Mouse (Mus musculus): ENCODE measurements at regions not wholly inside any gene's neighbourhood (a gene's known extent, or its start where the extent isn't known, plus 50 kb on each side); places are given as distances from the start of the nearest gene placed in this dataset.

GRCm38 (mm10) chr8:35955506-35955905 is 189.9 kb downstream of the Gm19410 start:
- Histone ChIP-seq H3K79me2 (replicated peaks; ENCODE audit: control insufficient read depth, insufficient read depth, low read length) (no peaks in the 10 kb centered on the region), H3K9ac (ENCODE audit: low read depth, low read length) (no peak overlapping the region), H3K27ac (no peak overlapping the region), H3K27me3 (ENCODE audit: control insufficient read depth, insufficient read depth, low read length) (no peaks in the 10 kb centered on the region), H3K4me3 (no peak overlapping the region), H3K36me3 (ENCODE audit: control insufficient read depth, insufficient read depth, low read length) (no peaks in the 10 kb centered on the region), H3K4me1 (ENCODE audit: control insufficient read depth, insufficient read depth, low read length) (no peaks in the 10 kb centered on the region)
- DNase-seq = no peak
- TF ChIP-seq POLR2A (IDR thresholded peaks at IDR 0.05; ENCODE audit: insufficient read depth, low read depth, low read length) (no peak), CTCF (IDR thresholded peaks at IDR 0.05) (no peak), EP300 (IDR thresholded peaks at IDR 0.05; ENCODE audit: insufficient read depth, low read depth, low read length) (no peak)
- WGBS = 72% methylated on average over 2 of the region's 2 CpGs
- intact Hi-C loops (cut with DNase I) = no loop called here

DNA sequence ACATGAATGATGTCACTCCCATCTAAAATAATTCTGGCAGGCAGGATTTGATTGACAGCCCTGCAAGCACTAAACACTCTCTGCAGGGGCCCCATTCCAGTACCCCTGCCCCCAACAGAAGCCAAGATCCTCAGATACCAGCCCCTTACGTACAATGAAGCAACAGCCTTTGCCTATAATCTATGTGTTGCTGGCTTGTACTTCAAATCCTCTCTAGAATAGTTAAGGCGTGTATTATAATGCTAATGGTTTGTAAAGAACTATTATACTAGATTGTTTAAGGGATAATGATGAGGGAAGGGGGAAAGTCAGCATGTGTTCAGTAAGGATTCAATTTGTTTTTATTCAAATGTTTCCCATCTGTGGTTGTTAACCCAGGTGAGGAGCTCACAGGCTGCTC is 190.7 kb downstream of the Gm19410 start:
- Histone ChIP-seq H3K4me3 (no peak overlapping the region), H3K27me3 (ENCODE audit: control insufficient read depth, insufficient read depth, low read length) (no peaks in the 10 kb centered on the region), H3K4me1 (ENCODE audit: control insufficient read depth, insufficient read depth, low read length) (peaks cover 1% of the 10 kb centered on the region; the same call in 1 of the 2 replicates), H3K36me3 (ENCODE audit: control insufficient read depth, insufficient read depth, low read length) (no peaks in the 10 kb centered on the region), H3K27ac (no peak overlapping the region), H3K79me2 (replicated peaks; ENCODE audit: control insufficient read depth, insufficient read depth, low read length) (no peaks in the 10 kb centered on the region), H3K9ac (ENCODE audit: low read depth, low read length) (no peak overlapping the region)
- 93% methylated on average over 2 of the region's 2 CpGs for WGBS
- DNase-seq = no peak
- TF ChIP-seq EP300 (IDR thresholded peaks at IDR 0.05; ENCODE audit: insufficient read depth, low read depth, low read length) (no peak), POLR2A (IDR thresholded peaks at IDR 0.05; ENCODE audit: insufficient read depth, low read depth, low read length) (no peak), CTCF (IDR thresholded peaks at IDR 0.05) (no peak)
- intact Hi-C loops (cut with DNase I) = no loop called here

DNA sequence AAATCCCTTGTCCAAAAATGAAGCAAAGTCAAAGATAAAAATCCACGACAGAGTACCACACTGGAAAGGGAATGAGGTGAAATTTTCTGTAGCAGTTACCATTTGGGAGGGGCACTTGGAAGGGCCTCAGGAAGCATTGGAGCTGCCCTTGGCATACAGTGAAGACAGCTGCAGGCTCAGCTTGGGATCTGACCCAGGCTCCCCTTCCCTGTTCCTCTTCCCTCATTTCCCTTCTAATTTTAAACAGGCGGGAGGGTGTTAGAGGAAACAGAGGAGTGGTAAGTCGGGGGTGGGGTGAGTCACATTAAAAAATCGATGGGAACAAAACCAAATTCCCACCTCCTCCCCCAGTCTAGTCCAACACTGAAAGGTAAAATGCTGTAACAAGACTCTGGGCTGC is 193.6 kb downstream of the Gm19410 start:
- no peak for DNase-seq
- Histone ChIP-seq H3K9ac (ENCODE audit: low read depth, low read length) (no peak overlapping the region), H3K4me3 (no peak overlapping the region), H3K27me3 (ENCODE audit: control insufficient read depth, insufficient read depth, low read length) (no peaks in the 10 kb centered on the region), H3K27ac (no peak overlapping the region), H3K4me1 (ENCODE audit: control insufficient read depth, insufficient read depth, low read length) (peaks cover 1% of the 10 kb centered on the region; the same call in 1 of the 2 replicates), H3K79me2 (replicated peaks; ENCODE audit: control insufficient read depth, insufficient read depth, low read length) (no peaks in the 10 kb centered on the region), H3K36me3 (ENCODE audit: control insufficient read depth, insufficient read depth, low read length) (no peaks in the 10 kb centered on the region)
- whole genome bisulfite sequencing = 37% methylated on average over 4 of the region's 4 CpGs
- intact Hi-C loops (cut with DNase I) = no loop called here
- no peak for TF ChIP-seq POLR2A (IDR thresholded peaks at IDR 0.05; ENCODE audit: insufficient read depth, low read depth, low read length)

- no peaks in the 10 kb centered on the region for H3K27me3 ChIP-seq (ENCODE audit: control insufficient read depth, insufficient read depth, low read length)
- DNase-seq = no peak
- TF ChIP-seq CTCF (IDR thresholded peaks at IDR 0.05) (no peak), EP300 (IDR thresholded peaks at IDR 0.05; ENCODE audit: insufficient read depth, low read depth, low read length) (no peak), POLR2A (IDR thresholded peaks at IDR 0.05; ENCODE audit: insufficient read depth, low read depth, low read length) (no peak)
- no peaks in the 10 kb centered on the region; the same call in 1 of the 2 replicates for H3K36me3 ChIP-seq (ENCODE audit: control insufficient read depth, insufficient read depth, low read length)
- H3K4me3 ChIP-seq = no peak overlapping the region
- no peaks in the 10 kb centered on the region for H3K79me2 ChIP-seq (replicated peaks; ENCODE audit: control insufficient read depth, insufficient read depth, low read length)
- no peak overlapping the region for H3K9ac ChIP-seq (ENCODE audit: low read depth, low read length)
- peaks cover 5% of the 10 kb centered on the region for H3K4me1 ChIP-seq (ENCODE audit: control insufficient read depth, insufficient read depth, low read length)
- intact Hi-C loops (cut with DNase I) = no loop called here
- no peak overlapping the region for H3K27ac ChIP-seq
- WGBS = 30% methylated on average over 9 of the region's 9 CpGs
These were observed 195.5 kb downstream of the Gm19410 start for GRCm38 (mm10) chr8:35960867-35961614.

DNA sequence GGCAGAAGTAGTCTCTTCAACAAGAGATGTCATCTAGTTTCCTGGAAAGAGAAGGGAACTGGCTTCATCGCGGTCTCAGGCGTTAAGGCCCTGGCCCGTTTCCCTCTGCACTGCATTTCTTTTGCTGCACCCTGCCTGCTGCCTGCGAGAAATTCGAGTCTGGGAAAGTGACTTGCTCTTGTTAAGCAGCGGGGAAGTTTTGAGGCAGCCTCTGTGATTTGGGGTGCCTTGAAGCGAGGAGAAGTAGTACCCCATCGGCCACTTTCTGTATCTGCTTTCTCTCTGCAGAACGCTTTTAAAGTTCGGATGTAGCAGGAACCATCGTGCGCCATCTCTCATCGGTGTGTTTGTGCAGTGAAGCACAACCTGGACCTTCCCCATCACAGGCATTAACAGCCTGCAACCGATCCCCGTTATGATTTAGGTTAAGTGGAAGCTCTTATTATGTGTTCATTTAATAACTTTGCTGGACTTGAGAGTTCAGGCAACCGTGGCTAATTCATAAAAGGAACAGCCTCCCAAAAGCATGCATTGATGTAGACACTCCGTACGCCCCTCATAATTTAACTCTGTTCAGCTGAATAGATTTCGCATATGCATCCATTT is 196.1 kb downstream of the Gm19410 start:
- no peaks in the 10 kb centered on the region; the same call in 1 of the 2 replicates for H3K36me3 ChIP-seq (ENCODE audit: control insufficient read depth, insufficient read depth, low read length)
- peaks cover 5% of the 10 kb centered on the region for H3K4me1 ChIP-seq (ENCODE audit: control insufficient read depth, insufficient read depth, low read length)
- TF ChIP-seq POLR2A (IDR thresholded peaks at IDR 0.05; ENCODE audit: insufficient read depth, low read depth, low read length) (no peak), EP300 (IDR thresholded peaks at IDR 0.05; ENCODE audit: insufficient read depth, low read depth, low read length) (no peak), CTCF (IDR thresholded peaks at IDR 0.05) (no peak)
- H3K79me2 ChIP-seq (replicated peaks; ENCODE audit: control insufficient read depth, insufficient read depth, low read length) = no peaks in the 10 kb centered on the region
- no peak overlapping the region for H3K9ac ChIP-seq (ENCODE audit: low read depth, low read length)
- no peak overlapping the region for H3K27ac ChIP-seq
- no peak for DNase-seq
- no peak overlapping the region for H3K4me3 ChIP-seq
- no peaks in the 10 kb centered on the region for H3K27me3 ChIP-seq (ENCODE audit: control insufficient read depth, insufficient read depth, low read length)
- intact Hi-C loops (cut with DNase I) = no loop called here
- 63% methylated on average over 20 of the region's 20 CpGs for WGBS

GRCm38 (mm10) chr8:35964932-35965331 is 199.3 kb downstream of the Gm19410 start:
- intact Hi-C loops (cut with DNase I) = no loop called here
- TF ChIP-seq EP300 (IDR thresholded peaks at IDR 0.05; ENCODE audit: insufficient read depth, low read depth, low read length) (no peak), POLR2A (IDR thresholded peaks at IDR 0.05; ENCODE audit: insufficient read depth, low read depth, low read length) (no peak), CTCF (IDR thresholded peaks at IDR 0.05) (no peak)
- Histone ChIP-seq H3K79me2 (replicated peaks; ENCODE audit: control insufficient read depth, insufficient read depth, low read length) (no peaks in the 10 kb centered on the region), H3K27ac (no peak overlapping the region), H3K9ac (ENCODE audit: low read depth, low read length) (no peak overlapping the region), H3K4me3 (no peak overlapping the region), H3K27me3 (ENCODE audit: control insufficient read depth, insufficient read depth, low read length) (no peaks in the 10 kb centered on the region), H3K4me1 (ENCODE audit: control insufficient read depth, insufficient read depth, low read length) (peaks cover 5% of the 10 kb centered on the region), H3K36me3 (ENCODE audit: control insufficient read depth, insufficient read depth, low read length) (no peaks in the 10 kb centered on the region; the same call in 1 of the 2 replicates)
- WGBS = 24% methylated on average over 1 of the region's 1 CpGs
- no peak for DNase-seq

All from heart, adult 2 months (tissue).